Mouse (Mus musculus): ENCODE measurements around the gene Cnnm4. TPM values are rescaled to one million over a fixed set of nuclear protein-coding genes. Genes with fewer than 3 reads are reported as not detected.

Cnnm4 gene
- total and polyA plus RNA-seq, 3 experiments: 7.8 to 8.5 TPM; not detected in 1

GRCm38 (mm10) chr1:36551904-36552303 lies 80.5 kb downstream of the Cnnm4 start:
- Histone ChIP-seq H3K9me3 (replicated peaks; ENCODE audit: insufficient read depth, low read length) (no peaks in the 10 kb centered on the region), H3K9ac (ENCODE audit: control insufficient read depth, low read depth, low read length, poor library complexity, severe bottlenecking) (no peak overlapping the region), H3K27me3 (ENCODE audit: control insufficient read depth in 1 of 2, insufficient read depth in 2 of 2, low read length in 2 of 2) (no peaks in the 10 kb centered on the region), H3K27ac (ENCODE audit: control insufficient read depth, low read depth, low read length) (no peak overlapping the region), H3K36me3 (ENCODE audit: control insufficient read depth in 1 of 2, insufficient read depth in 2 of 2, low read length in 2 of 2) (no peaks in the 10 kb centered on the region), H3K4me1 (ENCODE audit: control insufficient read depth in 1 of 2, insufficient read depth in 2 of 2, low read length in 2 of 2) (peaks cover 0 to 3% of the 10 kb centered on the region in 2 experiments; a peak in 2 of 4 replicates), H3K4me3 (ENCODE audit: control insufficient read depth in 1 of 2, insufficient read depth in 1 of 2, low read depth in 2 of 2, low read length in 2 of 2) (no peak overlapping the region), H3K79me2 (ENCODE audit: control insufficient read depth, insufficient read depth, low read length, poor library complexity) (peaks cover under 1% of the 10 kb centered on the region; the same call in 1 of the 2 replicates)
- TF ChIP-seq ZKSCAN1 (IDR thresholded peaks at IDR 0.05; ENCODE audit: low read depth, low read length): no peak
- TF ChIP-seq TAL1 (IDR thresholded peaks at IDR 0.05; ENCODE audit: low read length): no peak
- TF ChIP-seq POLR2AphosphoS5 (IDR thresholded peaks at IDR 0.05; ENCODE audit: borderline replicate concordance, low read depth, low read length): no peak
- no peak for TF ChIP-seq CHD2 (IDR thresholded peaks at IDR 0.05; ENCODE audit: low read length)
- TF ChIP-seq E2F4 (IDR thresholded peaks at IDR 0.05; ENCODE audit: borderline replicate concordance, low read depth, low read length): no peak
- TF ChIP-seq KAT2A (conservative IDR thresholded peaks at IDR 0.05; ENCODE audit: low read depth, low read length): no peak
- no peak for TF ChIP-seq MYC (IDR thresholded peaks at IDR 0.05; ENCODE audit: low read depth, low read length)
- no peak for TF ChIP-seq GABPA (IDR thresholded peaks at IDR 0.05; ENCODE audit: low read depth, low read length)
- TF ChIP-seq MYB (IDR thresholded peaks at IDR 0.05; ENCODE audit: low read depth, low read length): no peak
- no peak for TF ChIP-seq RAD21 (IDR thresholded peaks at IDR 0.05; ENCODE audit: low read depth, low read length)
- no peak for TF ChIP-seq ELF1 (IDR thresholded peaks at IDR 0.05; ENCODE audit: low read depth, low read length)
- TF ChIP-seq SMC3 (IDR thresholded peaks at IDR 0.05; ENCODE audit: low read depth, low read length): no peak
- DNase-seq (ENCODE audit: low read depth, low spot score): no peak

- Histone ChIP-seq H3K27ac (ENCODE audit: control insufficient read depth, low read depth, low read length) (no peak overlapping the region), H3K9ac (ENCODE audit: control insufficient read depth, low read depth, low read length, poor library complexity, severe bottlenecking) (no peak overlapping the region)
- TF ChIP-seq USF2 (IDR thresholded peaks at IDR 0.05; ENCODE audit: borderline replicate concordance in 1 of 2, insufficient read depth in 1 of 2, low read depth in 1 of 2, low read length in 2 of 2) (no peak), POLR2AphosphoS5 (IDR thresholded peaks at IDR 0.05; ENCODE audit: borderline replicate concordance, low read depth, low read length) (no peak), ETS1 (IDR thresholded peaks at IDR 0.05; ENCODE audit: low read depth, low read length) (no peak), HCFC1 (IDR thresholded peaks at IDR 0.05; ENCODE audit: low read depth, low read length) (no peak), POLR2A (IDR thresholded peaks at IDR 0.05; ENCODE audit: control insufficient read depth in 1 of 2, insufficient read depth in 1 of 2, low read depth in 1 of 2, low read length in 2 of 2, poor library complexity in 1 of 2) (no peak), SIN3A (IDR thresholded peaks at IDR 0.05; ENCODE audit: low read length) (no peak), ZKSCAN1 (IDR thresholded peaks at IDR 0.05; ENCODE audit: low read depth, low read length) (no peak), GABPA (IDR thresholded peaks at IDR 0.05; ENCODE audit: low read depth, low read length) (no peak)
Measured at GRCm38 (mm10) chr1:36552506-36552905, 81.1 kb downstream of the Cnnm4 start.

More at GRCm38 (mm10) chr1:36552506-36552905, 81.1 kb downstream of the Cnnm4 start:
- H3K27me3 ChIP-seq (ENCODE audit: control insufficient read depth in 1 of 2, insufficient read depth in 2 of 2, low read length in 2 of 2): peaks cover 0 to under 1% of the 10 kb centered on the region in 2 experiments; a peak in 2 of 4 replicates
- no peaks in the 10 kb centered on the region for H3K9me3 ChIP-seq (replicated peaks; ENCODE audit: insufficient read depth, low read length)
- no peaks in the 10 kb centered on the region for H3K36me3 ChIP-seq (ENCODE audit: control insufficient read depth in 1 of 2, insufficient read depth in 2 of 2, low read length in 2 of 2)
- H3K79me2 ChIP-seq (ENCODE audit: control insufficient read depth, insufficient read depth, low read length, poor library complexity): no peaks in the 10 kb centered on the region; the same call in 1 of the 2 replicates
- H3K4me1 ChIP-seq (ENCODE audit: control insufficient read depth in 1 of 2, insufficient read depth in 2 of 2, low read length in 2 of 2): peaks cover 0 to 1% of the 10 kb centered on the region in 2 experiments; a peak in 2 of 4 replicates
- no peak for DNase-seq (ENCODE audit: low read depth, low spot score)
- no peak overlapping the region for H3K4me3 ChIP-seq (ENCODE audit: control insufficient read depth in 1 of 2, insufficient read depth in 1 of 2, low read depth in 2 of 2, low read length in 2 of 2)
